Mouse (Mus musculus) liver, adult 2 months (tissue): ENCODE results near the gene Nkd1.

Source experiments
- CTCF ChIP-seq: fragments of 200-500 bp; IDR thresholded peaks from 2 replicates; pipeline ENCODE4 v1.5.1; 2011; ENCODE audit warnings: low read depth, low read length, control low read depth
- POLR2A ChIP-seq: fragments of 200-500 bp; IDR thresholded peaks from 2 replicates; pipeline ENCODE4 v1.6.1; 2011; ENCODE audit warnings: low read length, control low read depth; ENCODE audit not compliant: insufficient read depth; ENCODE audit errors: extremely low read depth

DNA sequence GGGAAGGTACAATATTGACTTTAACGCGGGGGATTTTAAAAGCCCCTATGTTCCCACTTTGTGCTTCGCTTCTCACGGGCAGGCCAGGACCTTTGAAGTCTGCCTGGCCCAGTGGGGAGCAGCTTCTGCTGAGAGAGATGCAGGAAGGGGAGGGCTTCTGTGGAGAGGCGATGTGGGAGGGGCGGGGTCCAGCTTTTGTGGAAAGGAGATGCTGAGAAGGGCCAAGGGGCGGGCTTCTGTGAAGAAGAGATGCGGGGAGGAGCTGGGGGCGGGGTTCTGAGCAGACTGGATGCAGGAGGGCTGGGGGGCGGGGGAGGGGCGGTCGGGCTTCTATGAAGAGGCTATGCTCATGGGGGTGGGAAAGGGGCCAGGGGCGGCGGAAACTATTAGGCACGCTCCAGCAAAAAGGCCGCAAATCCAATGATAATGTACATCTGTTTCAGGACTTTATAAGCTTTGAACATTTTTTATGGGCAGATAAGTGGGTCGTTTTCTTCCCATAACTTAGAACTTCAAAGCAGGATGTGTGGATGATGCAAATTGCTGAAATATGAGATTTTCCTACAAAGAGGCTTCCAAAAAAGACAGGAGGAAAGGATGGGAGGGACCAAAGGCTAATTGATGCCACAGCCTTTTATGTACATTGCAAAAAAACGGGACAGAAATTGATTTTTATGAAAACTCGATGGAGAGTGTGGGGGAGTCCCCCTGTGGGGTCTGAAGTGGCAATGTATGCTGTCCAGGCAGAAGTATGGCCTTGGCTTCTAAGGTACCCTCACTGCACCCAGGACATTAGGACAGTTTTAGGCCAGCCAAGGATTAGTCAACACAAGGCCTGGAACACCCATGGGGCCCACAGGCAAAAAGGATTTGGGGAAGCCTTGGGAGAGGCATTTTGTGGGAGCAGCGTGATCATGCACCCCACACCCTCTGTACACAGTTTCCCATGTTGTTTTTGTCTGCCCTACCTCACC lies 83.2 kb downstream of the Nkd1 start:
- TF ChIP-seq CTCF (no peak), POLR2A (no peak)
